Mouse (Mus musculus): ENCODE measurements around the gene Hoxd12.

Gene Hoxd12

DNA sequence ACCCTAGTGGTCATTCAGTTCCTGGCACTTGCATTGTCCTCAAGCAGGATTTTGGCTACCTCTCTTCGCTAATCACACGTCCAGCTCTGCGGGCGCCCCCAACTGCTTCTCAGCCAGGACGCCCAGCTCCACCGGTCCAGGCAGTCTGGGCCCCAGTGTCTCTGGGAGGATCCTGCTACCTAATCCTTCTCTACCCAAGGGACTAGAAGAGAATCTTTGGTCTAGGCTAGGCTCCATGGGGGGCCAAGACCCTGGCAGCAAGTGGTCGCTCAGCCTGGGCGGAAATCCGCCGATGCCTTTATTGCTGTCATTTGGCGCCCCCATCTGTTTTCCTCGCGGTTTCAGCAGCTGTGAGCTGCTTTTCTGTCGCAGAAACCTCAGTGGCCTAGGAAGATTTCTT lies 13.1 kb upstream of the Hoxd12 start:
- in situ Hi-C loops (cut with MboI, MseI) = loop anchor here (10.0 to 25.0 kb wide), 3 partner anchors 357 to 1074 kb away; partner anchors contain the start of gene Chrna1

DNA sequence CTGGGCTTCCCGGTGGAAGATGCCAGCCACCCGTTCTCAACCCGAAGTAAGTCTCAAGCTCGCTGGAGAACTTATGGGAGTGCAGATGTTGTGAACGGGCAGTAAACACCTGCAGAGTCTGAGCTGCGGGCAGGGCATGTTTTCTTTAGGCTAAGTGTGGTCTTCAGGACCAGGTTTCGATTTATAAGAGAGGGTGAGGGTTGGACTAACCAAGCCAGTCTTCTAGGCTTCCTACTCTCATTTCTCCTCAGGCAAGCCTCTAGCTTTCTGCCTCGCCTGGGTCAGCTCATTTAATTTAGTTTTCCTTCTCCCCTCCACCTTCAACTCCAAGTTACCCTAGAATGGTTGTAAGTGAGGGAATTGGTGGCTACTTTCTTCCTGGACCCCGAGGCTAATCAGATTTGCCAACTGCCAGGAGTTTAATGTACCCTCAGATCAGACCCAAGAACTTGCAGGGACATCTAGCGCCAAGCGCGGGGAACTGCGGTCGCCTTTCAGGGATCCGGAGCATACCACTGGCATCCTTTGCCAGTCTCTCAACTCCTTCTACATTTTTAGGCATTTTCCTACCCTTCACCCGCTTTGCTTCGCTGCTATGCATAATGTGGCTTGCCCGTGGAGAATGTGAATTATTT lies 11.4 kb upstream of the Hoxd12 start:
- in situ Hi-C loops (cut with MboI, MseI) = loop anchor here (10.0 to 25.0 kb wide), 3 partner anchors 359 to 1076 kb away; partner anchors contain the start of gene Chrna1

DNA sequence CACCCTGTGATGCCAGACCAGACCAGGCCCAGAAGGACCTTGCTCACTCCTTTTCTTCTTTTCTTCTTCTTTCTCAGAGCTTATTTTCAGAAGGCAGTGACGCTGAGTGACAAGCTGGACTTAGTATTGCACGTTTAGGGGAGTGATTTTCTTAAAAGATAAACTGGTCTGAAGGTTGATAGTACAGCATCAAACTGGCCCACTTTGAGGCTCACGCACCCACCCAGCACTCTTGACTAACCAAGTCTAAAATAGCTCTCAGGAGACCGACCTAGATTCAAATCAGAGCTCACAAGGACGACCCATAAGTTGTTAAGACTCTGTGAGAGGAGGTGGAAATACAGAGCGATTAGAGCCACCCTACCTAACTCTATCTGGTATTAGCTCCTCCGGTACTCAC lies 8.4 kb upstream of the Hoxd12 start:
- in situ Hi-C loops (cut with MboI, MseI) = loop anchor here (10.0 to 25.0 kb wide), 3 partner anchors 362 to 1079 kb away; partner anchors contain the start of gene Chrna1

DNA sequence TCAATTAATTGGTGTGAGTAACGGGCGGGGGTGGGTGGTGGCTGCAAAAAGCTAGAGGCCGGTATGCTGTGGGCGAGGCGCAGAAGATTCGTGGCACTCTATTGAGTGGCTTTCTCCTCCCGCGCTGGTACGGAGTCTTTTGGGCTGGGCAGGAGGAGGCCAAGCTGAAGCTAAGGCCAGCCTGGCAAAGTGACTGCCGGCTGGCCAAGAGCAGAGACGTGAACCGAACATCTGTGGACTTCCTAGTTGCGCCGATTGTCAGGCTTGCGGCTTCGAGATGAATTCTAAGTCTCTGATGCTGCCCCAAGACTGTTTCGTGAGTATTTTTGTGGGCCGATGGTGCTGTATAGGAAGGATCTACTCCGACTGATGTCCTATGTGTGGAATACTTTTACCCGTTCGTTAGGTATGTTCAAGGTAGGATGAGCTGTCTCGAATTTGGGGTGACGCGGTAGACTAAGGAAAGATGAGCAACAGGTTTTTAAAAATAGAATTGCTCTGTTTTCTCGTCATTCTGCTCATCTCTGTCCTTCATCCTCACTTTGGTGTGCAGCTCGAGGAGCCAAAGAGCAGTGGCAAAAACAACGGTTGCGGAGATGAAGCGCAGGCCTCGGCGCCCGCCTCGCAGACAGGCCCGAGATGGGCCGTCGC lies 7.5 kb upstream of the Hoxd12 start:
- in situ Hi-C loops (cut with MboI, MseI) = loop anchor here (10.0 to 25.0 kb wide), 3 partner anchors 363 to 1080 kb away; partner anchors contain the start of gene Chrna1

DNA sequence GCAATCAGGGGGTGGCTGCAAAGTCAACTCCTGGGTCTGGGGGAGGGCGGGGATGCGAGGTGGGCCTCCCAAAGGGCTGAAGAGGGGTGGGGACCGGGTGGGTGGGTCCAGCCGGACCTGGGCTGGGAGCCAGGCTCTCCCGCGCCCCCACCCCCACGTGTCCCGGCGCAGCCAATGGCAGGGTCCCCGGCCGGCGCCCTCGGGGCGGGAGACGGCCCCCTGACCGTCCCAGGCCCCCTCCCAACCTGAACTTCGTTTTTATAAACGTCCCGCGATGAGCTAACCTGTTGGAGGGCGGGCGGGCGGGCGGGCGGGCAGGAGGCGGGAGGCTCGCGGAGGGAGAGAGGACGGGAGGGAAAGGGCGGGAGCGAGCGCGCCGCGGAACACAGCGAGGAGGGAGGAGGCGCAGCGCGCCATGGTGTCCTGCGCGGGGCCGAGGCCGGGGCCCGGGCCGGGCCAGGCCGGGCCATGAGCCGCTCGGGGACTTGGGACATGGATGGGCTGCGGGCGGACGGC lies 6.9 kb upstream of the Hoxd12 start, which contains the start of gene Hoxd13:
Hoxd13 (plus strand) TSS at position 469 of the 516 bp plus-strand sequence.
- in situ Hi-C loops (cut with MboI, MseI) = loop anchor here (10.0 to 25.0 kb wide), 3 partner anchors 363 to 1081 kb away; partner anchors contain the start of gene Chrna1

DNA sequence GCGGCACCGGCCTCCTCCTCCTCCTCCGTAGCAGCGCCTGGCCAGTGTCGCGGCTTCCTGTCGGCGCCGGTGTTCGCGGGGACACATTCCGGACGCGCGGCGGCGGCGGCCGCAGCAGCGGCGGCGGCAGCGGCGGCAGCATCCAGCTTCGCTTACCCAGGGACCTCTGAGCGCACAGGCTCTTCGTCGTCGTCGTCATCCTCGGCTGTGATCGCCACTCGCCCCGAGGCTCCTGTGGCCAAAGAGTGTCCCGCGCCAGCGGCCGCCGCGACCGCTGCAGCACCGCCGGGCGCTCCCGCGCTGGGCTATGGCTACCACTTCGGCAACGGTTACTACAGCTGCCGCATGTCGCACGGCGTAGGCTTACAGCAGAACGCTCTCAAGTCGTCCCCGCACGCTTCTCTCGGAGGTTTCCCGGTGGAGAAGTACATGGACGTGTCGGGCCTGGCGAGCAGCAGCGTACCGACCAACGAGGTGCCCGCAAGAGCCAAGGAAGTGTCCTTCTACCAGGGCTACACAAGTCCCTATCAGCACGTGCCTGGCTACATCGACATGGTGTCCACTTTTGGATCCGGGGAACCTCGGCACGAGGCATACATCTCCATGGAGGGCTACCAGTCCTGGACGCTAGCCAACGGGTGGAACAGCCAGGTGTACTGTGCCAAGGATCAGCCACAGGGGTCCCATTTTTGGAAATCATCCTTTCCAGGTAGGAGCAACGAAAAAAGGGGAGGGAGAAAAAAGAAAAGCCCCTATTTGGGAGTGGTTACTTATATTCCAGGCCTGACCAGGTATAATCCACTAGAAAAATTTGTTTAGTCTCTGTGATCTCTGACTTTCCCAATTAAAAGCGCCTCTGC lies 6.2 kb upstream of the Hoxd12 start:
- in situ Hi-C loops (cut with MboI, MseI) = loop anchor here (10.0 to 25.0 kb wide), 3 partner anchors 364 to 1081 kb away; partner anchors contain the start of gene Chrna1

DNA sequence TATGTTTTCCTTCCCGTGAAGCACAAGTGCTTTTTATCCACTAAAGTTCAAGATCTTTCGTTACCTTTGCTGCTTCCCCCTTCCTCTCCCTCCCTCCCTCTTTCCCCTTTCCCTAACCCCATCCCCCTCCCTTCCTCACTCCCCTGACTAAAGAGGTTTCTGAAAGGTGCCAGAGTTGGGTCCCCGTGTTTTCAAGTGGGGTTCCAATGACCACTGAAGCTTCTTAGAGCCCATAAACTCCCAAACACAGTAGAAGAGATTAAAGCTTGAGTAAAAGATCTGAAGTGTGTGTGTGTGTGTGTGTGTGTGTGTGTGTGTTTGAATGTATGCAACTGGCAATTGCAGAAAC lies 5.6 kb upstream of the Hoxd12 start:
- in situ Hi-C loops (cut with MboI, MseI) = loop anchor here (10.0 to 25.0 kb wide), 3 partner anchors 364 to 1082 kb away; partner anchors contain the start of gene Chrna1

DNA sequence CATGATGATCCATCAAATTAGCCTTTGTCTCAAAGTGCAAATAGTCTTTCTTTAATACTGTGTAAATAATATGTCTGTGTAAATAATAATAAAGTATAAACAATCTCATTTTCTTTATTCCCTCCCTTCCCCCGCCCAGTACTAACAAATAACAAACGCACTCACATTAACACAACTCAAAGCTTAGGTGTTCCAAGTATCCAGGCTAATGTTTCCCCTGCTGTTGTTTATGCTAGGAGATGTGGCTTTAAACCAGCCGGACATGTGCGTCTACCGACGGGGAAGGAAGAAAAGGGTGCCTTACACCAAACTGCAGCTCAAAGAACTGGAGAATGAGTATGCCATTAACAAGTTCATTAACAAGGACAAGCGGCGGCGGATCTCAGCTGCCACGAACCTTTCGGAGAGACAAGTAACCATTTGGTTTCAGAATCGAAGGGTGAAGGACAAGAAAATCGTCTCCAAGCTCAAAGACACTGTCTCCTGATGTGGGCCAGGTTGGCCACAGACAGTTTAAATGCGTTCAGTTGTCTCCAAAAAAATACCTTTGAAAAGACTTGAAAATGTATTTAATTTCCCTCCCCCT lies 5.1 kb upstream of the Hoxd12 start:
- in situ Hi-C loops (cut with MboI, MseI) = loop anchor here (10.0 to 25.0 kb wide), 4 partner anchors 365 to 1082 kb away; partner anchors contain the start of gene Chrna1

DNA sequence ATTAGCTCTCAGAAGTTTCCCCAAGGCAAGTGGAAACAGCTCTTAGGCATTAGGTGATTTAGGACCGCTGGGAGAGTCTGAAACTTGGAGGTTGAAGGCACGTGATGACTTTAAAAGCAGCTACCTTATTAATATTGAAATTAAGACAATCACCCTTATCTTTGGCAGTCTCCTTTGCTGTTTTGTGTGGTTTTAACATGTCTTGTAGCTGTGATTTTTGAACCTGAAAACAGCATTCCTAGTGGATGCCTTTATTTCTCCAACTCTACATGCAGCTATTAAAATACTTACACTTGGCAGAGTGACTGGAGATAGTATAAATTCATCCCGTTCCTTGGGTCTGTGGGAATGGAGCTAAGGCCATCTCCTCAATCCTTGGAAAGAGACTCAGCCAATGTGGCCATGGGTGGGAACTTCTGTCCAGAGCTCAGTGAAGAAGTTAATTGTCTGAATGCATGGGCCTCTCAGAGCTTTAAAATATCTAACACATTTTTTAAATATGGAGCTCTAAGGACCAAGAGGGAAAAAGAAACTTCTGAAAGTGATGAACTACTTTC lies 4.1 kb upstream of the Hoxd12 start:
- in situ Hi-C loops (cut with MboI, MseI) = loop anchor here (10.0 to 25.0 kb wide), 3 partner anchors 606 to 1083 kb away; partner anchors contain the start of gene Chrna1

DNA sequence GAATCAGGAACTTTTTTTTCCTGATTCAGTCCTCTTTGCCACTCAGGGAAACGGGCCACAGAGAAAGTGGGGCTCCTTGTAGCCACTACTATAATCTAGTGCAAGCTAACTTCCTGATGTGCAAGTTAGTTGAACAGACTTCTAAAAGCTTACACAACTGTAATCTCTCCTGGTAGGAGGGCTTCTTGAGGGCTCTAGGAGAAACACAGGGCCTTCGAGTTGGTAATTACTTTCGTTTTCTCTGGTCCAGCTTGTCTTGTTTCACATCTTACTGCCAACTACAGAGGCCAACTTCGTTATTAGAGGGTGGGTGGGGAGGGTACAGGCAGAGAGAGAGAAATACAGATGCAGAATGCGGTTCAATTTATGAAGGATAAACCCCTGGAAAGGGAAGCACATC lies 3.0 kb upstream of the Hoxd12 start:
- in situ Hi-C loops (cut with MboI, MseI) = loop anchor here (10.0 to 25.0 kb wide), 3 partner anchors 607 to 1085 kb away; partner anchors contain the start of gene Chrna1

DNA sequence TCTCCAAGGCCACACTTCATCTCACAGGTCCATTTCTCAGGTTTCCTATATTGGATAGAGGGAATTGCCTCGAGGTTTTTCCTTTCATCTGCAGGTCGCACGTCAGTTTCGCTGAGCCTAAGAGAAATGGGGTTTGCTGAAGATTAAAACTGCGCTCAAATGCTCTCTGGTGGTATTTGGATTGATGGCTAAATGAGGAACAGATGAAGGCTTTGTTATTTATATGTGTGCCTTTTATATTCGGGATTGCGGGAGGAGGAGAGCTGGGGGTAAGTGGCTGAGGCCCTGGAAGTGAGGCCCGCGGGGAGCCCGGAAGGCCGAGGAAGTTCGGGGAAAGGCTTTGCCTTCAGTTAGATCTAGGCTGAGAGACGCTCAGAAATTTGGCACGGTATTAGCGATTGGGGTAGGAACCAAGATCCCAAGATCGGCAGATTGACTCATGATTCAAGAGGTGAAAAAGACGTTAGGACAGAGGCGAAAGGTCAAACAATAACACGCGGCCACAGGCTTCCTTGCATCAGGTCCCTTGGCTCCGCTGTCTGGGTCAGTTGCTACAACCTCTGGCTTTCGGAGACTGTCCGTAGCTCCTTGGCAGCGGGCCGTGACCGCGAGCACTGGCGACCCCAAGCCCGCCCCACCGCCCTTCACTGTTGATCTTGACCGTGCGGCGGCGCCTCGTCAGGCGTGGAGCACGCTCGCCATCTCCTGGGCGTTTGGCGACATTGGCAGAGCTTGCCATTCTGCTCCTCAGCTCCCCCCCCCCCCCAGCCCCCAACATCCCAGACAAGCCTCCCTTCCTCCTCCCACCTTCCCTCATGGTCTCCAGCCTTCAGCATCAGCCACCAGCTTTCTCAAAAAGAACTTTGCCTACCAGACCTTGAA lies 2.1 kb upstream of the Hoxd12 start:
- in situ Hi-C loops (cut with MboI, MseI) = loop anchor here (10.0 to 25.0 kb wide), 3 partner anchors 608 to 1085 kb away; partner anchors contain the start of gene Chrna1

DNA sequence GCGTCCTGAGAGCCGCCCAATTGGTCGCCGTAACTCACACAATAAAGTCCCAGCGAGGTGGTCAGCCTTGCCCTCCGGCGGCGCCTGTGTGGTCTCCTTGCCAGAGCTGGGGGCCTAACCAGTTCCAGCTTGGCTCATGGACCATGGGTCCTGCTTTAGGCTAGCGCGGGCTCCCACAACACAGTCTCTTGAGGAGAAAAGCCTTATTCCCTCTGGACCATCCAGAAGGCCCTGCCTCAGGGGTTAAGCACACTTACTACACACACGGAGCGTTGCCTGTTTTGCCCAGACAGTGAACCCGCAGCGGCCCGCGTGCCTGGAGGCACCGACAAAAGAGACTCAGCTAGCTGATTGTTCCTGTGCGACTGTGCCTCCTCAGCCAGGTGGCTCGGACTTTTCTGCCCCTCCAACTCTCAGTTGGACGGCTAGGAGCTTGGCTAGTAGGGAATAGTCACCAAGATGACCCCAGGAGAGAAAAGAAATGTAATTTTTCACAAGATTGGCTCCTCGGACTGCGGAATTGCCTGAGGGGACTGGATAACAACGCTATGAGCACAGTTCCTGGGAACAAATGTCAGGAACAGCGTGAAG lies 883 bp upstream of the Hoxd12 start:
- in situ Hi-C loops (cut with MboI, MseI) = loop anchor here (10.0 to 25.0 kb wide), 3 partner anchors 609 to 1087 kb away; partner anchors contain the start of gene Chrna1

DNA sequence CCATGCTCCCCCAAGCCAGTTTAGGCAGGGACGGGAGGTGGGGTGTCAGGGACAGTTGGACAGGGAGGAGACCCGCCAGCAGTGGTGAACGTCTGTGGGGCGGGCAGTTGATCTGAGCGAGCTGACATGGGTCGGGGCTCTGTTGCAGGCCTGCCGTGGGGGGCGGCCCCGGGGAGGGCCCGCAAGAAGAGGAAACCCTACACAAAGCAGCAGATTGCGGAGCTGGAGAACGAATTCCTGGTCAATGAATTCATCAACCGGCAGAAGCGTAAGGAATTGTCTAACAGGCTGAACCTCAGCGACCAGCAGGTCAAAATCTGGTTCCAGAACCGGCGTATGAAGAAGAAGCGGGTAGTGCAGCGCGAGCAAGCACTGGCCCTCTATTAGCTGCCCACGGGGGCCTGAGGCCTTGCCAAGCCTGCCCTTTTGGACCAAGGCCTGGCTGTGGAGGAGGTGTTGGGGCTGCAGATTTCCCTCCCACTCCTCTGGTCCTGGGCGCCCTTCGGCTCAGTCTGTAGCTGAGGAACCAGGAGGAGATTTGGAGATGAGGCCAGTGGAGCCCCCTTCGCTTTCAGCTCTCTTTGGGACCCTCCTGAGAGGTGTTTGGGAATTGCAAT lies 961 bp downstream of the Hoxd12 start:
- in situ Hi-C loops (cut with MboI, MseI) = loop anchor here (10.0 kb wide), 1 partner anchor 611 kb away; no protein-coding TSS in a partner anchor

DNA sequence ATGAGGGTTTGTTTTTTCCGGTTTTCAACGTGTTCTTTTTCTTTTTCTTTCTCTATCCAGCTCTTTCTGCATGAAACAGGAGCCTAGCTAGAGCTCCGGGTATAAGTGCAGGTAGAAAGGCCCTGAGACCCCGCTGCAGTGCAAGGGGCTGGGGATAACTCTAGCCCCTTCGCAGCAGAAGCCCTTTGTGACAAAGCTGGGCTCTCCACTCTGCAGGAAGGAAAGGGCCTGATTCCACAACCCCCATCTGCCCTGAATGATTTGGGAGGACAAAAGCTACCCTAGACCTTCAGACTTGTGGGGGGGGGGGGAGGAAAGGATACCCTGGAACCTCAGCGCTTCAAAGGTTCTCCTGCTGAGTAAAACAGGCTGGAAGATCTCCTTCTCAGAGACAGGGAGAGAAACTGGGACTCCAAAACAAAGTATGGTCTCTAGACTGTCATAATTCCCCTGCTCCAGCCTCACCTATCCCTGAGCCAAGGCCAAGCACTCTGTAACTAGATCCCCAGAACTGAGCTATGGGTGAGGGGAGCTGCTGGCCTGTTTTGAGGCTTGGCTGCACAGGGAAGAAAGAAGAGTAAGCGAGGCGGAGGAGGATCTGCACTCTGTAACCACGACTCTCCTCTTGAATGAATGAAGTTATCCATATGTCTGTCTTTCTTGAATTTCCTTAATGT lies 1.7 kb downstream of the Hoxd12 start:
- in situ Hi-C loops (cut with MboI, MseI) = loop anchor here (10.0 kb wide), 1 partner anchor 612 kb away; no protein-coding TSS in a partner anchor

DNA sequence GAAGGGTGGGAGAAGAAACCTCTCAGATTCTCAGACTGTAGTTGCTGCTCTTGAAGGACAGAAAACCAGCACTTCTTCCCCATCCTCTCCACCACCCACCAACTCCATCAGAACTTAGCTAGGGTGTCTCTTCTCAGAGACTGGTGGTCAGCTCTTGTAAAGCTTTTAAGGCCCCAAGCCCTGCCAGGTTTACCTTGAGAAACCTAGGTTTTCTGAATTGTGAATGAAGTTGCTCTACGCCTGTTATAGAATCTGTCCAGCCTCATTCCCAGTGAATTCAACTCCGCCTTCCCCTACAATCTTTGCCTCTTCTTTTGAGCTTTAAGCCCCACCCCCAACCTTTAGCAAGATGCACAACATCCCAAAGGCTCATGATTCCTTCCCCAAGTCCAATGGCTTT lies 2.3 kb downstream of the Hoxd12 start:
- in situ Hi-C loops (cut with MboI, MseI) = loop anchor here (10.0 kb wide), 1 partner anchor 612 kb away; no protein-coding TSS in a partner anchor

DNA sequence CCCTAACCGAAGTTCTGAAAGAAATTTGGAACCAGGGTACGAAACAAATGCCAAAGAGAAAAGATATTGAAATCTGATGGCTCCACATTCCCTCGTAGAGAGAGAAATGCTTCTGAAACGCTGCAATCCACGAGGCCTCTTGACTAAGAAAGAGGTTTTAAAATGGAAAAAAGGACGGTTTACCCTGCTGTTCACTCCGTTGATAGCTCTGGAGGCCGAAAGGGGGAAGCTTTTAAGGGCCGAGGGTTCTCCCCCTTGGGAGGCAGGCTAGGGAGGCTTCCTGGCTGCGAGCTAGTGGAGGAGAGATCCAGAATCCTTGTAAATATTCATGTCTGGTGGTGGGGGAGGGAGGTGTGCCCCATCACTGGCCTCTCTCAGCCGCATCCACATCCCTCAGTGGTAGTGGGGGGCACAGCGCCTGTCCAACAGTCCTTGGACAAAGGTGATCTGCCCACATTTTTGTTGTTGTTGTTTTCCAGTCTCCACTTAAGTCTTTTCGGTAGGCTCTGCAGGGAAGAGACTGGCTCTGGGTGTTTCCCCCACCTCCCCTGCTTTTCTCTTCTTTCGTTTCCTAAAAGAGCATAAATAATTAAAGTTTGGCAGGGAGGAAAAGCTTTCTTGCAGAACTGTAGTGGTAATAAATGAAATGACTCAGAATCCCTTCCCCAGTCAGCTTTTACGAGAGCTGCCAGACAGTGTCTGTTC lies 4.2 kb downstream of the Hoxd12 start, which contains the start of gene Hoxd11:
Hoxd11 (plus strand) TSS at position 667 of the 705 bp plus-strand sequence.
- in situ Hi-C loops (cut with MboI, MseI) = loop anchor here (10.0 kb wide), 1 partner anchor 614 kb away; no protein-coding TSS in a partner anchor

DNA sequence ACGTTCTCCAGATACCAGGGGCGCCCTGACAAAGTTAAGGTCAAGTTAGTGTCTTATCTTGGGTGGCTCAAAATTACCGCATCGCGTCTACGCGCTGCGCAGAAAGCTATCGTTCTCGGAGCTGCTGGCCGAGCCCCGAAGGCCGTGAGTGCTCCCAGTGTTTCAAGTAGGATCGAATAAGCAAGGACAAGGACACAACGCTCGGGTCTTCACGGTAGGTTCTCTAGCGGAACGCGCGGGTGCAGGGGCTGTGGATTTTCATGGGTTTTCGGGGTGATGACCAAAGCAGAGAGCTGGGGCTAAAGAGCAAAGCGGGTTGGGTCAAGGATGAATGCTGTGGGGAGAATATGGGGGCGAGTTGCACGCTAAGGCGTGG lies 4.8 kb downstream of the Hoxd12 start:
- in situ Hi-C loops (cut with MboI, MseI) = loop anchor here (10.0 kb wide), 1 partner anchor 615 kb away; no protein-coding TSS in a partner anchor

Measured in T-helper 2 cell (primary cell).